Mouse (Mus musculus) activated CD4-positive, CD25-positive, alpha-beta regulatory T cell, adult 4 months (primary cell): ENCODE data around the gene 9530053A07Rik. TPM values are rescaled to one million over a fixed set of nuclear protein-coding genes. Genes with fewer than 3 reads are reported as not detected.

ENCODE experiments used
- ATAC-seq: one replicate; pipeline ENCODE4 v1.8.0; 2017
- polyA plus RNA-seq, 2 experiments: library from polyadenylated mRNA; unstranded; fragments of 100-300 nt; shearing (Covaris generic); gene quantifications; one replicate each; pipeline ENCODE4 v1.2.1; 2017

9530053A07Rik gene
- polyA plus RNA-seq, 2 experiments from 2014 or later, result not detected

DNA sequence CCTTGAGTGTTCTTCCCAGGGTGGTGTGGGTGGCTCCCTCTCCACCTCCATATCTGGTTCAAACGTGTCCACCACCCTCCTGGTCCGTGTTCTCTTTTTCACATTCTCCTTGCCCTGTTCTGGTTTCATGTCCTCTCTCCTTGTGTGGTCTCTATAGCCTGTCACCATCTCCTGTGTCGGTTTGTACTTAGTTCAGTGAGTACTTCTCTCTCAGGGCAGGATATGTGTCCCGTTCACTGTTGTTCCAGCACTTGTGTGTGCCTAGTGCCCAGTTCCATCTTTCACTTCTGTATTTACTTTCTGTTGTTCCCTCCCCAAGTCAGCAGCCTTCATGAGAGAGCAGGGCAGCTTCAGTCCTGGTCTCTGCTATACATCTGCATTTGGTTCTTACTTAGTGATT lies 46.1 kb downstream of the 9530053A07Rik start:
- ATAC-seq, result no peak

DNA sequence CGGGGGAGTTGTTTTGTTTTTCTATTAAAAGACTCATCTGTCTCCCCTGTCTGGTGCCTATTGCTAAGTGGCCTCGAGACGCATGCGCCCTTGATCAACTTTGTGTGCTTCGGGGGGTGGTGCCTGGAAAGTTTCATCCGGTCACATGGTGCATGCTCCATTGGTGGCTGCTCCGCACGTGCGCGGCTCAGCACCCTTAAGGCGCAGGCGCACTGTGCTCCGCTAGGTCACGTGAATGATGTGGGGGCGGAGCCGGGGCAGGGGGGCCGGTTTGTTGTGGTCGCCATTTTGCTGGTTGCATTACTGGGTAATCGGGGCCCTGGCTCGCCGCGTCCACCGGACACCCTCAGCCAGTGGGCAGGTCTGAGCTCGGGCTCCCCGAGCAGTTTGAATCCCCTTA lies 50.0 kb downstream of the 9530053A07Rik start, which contains the start of gene Dyrk1b:
Gene Dyrk1b (plus strand): TSS at position 242 of the 400 bp plus-strand sequence.
- peak; percentile 85 for ATAC-seq

DNA sequence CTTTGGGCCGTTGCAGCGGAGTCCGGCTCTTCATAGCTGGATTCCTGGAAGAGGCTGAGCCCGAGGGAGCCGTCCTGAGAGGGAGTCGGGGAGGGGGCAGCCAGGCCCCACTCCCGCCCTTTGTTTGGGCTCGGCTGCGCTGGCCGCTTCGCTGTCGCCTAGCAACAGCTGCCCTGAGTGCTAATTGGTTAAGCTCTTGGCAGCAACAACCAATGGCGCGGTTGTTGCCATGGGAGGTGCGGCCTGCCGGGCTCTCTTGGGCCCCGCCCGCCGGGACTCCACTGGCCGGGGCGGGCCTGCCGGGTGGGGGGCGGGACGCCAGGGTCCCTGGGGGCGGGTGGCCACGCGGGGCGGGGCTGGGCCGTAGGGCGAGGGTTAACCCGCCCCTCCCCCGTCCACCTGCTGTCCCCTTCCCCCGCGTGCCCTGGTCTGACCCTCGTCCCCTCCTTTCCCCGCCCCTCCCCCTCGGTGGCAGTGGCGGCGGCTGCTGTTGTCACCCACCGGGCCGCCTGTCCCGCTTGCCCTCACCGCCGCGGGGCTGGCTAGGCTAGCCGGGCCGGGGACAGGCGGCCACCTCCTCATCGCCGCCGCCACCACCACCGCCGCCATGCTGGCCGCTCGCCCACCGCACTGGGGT lies 50.6 kb downstream of the 9530053A07Rik start:
- peak; percentile 92 for ATAC-seq

DNA sequence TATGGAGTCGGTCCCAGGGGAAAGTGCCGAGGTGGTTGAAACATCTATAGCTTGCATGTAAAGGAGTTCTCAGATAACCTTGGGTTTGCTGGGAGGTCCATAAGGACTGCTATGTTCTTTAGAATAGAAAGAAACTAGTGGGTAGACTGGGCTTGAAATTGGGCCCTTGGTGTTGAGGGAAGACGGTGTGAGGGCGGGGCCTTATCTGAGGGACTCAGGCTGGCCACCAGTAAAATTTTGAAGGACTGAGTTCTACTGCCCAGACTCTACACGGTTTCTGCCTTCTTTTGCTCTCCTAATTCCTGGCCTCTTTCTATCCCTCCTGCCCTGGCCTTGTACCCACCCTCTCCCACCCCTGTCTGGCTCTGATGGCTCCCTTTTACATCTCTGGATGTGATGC lies 51.6 kb downstream of the 9530053A07Rik start:
- ATAC-seq, result no peak

DNA sequence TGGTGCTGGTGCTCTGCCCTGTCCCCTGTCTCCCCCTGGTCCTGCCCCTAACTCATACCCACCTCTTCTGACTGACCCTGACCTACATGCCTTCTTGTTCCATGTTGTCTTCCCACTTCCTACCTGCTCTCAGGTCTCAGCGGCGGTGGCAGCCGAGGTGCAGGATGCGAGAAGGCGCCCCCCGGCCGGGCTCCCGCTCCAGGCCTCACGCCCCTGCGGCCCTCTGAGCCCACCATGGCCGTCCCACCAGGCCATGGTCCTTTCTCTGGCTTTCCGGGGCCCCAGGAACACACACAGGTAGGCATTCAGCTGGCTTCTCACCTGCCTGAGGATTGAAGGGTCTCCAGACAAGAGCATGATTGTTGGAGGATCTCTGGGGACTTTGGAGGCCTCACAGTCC lies 52.1 kb downstream of the 9530053A07Rik start:
- no peak for ATAC-seq

DNA sequence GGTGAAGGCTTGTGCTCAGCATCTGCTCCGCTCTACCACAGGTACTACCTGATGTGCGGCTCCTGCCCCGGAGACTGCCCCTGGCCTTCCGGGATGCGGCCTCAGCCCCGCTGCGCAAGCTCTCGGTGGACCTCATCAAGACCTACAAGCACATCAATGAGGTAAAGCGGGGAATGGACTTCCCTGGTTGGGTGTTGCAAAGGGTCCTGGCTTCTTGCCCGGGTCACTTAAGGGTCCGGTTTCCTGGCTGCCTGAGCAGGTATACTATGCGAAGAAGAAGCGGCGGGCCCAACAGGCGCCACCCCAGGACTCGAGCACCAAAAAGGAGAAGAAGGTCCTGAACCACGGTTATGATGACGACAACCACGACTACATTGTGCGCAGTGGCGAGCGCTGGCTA lies 53.1 kb downstream of the 9530053A07Rik start:
- no peak for ATAC-seq

DNA sequence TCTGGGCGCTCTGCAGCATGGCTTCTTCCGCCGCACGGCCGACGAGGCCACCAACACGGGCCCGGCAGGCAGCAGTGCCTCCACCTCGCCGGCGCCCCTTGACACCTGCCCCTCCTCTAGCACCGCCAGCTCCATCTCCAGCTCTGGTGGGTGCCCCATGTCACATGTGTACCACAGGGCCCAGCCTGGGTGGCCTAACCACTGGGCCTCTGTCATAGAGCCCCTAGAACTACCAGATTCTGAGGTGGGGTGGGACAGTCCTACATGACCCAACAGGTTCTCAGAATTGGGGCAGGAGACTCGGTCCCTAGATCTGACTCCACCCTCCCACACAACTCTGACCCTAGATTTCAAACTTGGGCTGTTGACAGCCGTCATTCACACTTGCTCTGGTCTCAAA lies 56.6 kb downstream of the 9530053A07Rik start:
- no peak for ATAC-seq

DNA sequence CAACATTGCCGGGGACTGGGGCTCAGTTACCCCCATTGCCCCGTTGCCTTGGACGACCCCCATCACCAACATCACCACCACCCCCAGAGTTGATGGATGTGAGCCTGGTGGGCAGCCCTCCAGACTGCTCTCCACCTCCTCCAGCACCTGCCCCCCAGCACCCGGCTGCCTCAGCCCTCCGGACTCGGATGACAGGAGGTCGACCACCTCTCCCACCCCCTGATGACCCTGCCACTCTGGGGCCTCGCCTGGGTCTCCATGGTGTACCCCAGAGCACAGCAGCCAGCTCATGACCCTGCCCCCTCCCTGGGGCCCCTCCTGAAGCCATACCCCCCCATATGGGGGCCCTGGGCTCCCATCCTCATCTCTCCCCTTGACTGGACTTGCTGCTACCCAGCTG lies 57.4 kb downstream of the 9530053A07Rik start:
- ATAC-seq, result no peak

DNA sequence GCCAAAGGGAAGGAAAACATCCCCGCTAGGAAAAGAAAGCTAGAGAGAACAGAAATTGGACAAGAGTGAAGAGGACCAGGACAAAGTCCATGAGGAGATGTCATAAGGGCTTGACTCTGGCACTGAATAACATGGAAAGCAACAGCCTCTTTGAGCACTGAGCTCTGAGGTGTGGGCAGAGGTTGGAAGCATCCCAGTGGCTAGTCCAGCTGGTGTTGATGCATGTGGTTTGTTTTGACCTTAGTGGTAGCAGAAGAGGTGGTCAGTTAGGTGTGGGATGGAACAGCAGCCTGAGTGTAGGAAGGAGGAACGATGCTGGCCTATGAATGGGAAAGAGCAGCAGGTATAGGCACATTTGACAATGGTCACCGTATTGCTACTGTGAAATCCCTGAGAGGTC lies 62.2 kb downstream of the 9530053A07Rik start:
- no peak for ATAC-seq

DNA sequence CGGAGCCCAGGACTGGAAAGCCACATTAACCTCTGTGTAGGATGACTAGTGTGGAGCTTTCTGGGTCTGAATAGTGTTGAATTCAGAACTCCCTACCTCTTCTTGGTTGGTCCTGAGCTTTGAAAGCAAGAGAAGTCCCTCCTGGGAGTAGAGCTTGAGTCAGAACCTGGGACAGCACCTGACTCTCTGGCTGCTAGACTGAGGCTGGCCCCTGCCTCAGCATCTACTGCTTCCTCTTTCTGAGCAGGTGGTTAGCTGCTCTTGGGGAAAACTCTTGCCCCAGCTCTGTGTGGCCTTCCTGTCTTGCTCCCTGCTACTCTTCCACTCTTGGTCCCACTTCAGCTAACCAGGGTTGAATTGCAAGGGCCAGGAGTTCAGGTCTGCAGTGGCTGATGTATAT lies 62.6 kb downstream of the 9530053A07Rik start:
- ATAC-seq, result no peak

DNA sequence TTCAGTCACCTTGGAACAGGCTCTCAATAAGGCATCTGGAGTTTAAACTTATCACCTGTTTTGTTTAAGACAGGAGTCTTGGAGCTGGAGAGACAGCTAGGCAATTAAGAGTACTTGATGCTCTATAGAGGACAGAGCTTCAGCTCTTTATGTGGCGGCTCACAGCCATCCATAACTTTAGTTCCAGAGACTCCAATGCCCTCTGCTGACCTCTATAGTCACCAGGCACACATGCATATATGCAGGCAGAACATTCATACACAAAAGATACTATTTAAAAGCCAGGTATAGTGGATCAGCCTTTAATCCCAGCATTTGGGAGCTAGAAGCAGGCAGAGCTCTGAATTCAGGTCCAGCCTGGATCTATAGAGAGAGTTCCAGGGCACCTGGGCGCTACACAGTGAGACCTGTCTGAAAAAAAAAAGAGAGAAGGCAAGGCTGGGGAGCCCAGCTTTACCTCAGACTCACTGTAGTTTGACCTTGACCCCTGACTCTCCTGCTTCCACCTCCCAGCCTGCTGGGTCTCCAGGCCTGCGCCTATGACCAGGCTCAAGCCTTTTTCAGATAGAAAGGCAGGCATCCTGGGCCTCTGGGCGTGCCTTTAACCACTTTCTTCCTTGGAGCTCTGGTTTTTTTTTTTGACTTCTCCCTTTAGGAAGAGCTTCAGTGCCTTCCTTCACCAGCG lies 66.3 kb downstream of the 9530053A07Rik start:
- no peak for ATAC-seq

DNA sequence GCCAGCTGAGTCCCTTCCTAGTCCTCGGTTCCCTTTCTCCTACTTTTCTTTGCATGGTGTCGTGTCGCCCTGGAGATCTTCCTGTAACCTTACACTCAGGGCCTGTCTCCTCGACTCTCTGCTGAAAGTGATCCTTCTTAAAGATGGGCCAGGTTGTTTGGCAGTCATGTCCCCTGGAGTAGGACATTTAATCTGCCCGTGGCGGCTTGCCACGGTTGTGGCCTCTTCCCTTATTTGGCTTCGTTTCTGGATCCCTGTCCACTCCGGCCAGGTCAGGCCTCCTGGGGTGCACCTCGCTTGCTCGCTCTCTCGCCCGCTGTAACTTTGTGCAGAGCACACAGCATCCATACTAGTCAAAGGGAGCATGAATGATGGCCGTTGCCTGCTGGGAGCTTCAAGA lies 67.3 kb downstream of the 9530053A07Rik start:
- no peak for ATAC-seq

DNA sequence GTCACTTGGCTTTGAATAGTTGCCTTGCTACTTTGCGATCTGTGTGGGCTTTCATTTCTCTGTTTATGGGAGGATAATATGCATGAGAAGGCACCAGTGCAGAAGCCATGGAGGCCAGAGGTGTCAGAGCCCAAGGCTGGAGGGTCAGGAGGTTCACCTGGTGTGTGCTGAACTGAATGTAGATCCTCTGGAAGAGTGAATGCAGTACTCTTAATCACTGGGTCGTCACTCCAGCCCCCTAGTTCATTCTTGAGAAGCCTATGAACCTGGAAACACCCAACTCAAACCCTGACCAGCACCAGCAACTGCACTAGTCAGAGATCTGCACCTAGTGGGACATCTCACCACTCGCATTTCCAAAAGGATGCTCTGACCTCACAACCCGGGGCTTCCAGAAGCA lies 69.8 kb downstream of the 9530053A07Rik start:
- ATAC-seq, result no peak

DNA sequence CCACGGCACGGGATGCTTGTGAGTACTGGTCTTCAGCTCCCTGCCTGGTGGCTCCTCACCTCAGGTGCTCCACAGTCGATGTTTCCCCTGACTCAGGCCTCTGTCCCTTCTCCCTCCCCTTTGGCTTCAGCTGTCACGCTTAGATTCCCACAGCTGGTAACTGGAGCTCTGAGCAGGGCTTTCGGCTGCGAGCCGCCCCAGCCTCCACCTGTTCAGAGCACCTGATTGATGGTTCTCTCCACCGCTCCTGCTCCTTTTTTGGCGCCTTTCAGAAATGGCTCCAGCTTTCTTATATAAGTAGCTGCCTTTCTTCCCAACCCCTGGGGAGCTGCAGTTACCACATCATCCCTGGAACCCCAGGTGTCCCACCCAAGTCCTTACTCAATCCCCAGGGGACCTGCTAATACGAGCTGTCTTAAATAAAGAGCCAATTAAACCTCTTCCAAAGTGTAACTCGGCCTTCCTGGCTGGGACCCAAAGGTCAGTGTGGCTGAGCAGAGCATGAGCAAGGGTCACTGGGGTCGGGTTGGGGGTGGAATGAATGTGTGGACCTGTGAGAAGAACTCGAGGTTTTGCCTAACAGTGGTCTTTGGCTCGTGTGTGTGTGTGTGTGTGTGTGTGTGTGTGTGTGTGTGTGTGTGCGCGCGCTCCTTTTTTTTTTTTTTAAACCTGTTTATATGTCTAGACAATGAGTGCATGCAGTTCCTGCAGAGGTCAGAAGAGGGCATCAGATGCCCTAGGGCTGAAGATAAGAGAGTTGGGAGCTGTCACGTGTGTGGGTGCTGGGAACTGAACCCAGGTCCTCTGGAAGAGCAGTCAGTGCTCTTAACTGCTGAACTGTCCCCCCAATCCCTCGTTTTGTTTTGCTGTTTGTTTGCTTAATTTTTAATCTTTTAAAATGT lies 74.2 kb downstream of the 9530053A07Rik start:
- ATAC-seq, result no peak

DNA sequence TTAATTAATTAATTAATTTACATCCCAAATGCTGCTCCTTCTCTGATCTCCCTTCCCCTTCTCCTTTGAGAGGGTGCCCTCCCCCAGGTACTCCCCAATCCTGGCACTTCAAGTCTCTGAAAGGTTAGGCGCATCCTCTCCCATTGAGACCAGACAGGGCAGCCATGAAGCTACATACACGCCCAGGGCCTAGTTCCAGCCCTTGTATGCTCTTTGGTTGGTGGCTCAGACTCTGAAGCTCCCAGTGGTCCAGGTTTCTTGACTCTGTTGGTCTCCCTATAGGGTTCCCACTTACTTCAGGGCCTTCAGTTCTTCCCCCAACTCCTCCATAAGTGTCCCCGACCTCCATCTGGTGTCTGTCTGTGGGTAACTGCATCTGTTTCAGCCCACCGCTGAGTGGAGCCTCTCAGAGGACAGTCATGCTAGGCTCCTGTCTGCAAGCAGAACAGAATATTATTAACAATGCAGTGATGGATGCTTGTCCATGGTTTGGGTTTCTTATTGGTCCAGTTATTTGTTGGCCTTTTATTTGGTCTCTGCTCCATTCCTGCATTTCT lies 76.9 kb downstream of the 9530053A07Rik start:
- no peak for ATAC-seq

DNA sequence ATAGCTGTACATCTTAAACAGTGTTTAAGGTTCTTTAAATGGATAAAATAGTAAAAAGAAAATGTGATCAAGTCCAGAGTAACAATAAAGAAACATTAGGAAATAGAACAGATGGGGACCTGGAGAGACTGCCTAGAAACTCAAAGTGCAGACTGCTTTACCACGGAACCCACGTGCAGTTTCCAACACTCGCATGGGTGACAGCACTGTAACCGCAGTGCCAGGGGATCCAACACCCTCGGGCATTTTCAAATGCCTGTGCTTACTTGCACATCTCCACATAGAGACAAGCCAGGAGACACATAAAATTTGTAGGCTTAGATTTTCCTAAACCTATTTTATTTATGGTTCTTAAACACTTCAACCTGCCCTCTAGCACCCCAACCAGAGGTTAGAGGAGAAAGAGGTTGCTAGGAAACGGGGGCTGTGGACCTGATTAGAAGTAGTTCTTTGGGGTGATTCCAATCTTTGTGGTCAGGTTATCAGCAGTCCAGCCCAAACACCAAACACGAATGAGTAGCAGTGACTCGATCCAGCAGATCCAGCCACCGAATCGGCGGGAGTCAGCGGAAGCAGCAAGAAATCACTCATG lies 79.2 kb downstream of the 9530053A07Rik start:
- ATAC-seq, result peak; percentile 53

DNA sequence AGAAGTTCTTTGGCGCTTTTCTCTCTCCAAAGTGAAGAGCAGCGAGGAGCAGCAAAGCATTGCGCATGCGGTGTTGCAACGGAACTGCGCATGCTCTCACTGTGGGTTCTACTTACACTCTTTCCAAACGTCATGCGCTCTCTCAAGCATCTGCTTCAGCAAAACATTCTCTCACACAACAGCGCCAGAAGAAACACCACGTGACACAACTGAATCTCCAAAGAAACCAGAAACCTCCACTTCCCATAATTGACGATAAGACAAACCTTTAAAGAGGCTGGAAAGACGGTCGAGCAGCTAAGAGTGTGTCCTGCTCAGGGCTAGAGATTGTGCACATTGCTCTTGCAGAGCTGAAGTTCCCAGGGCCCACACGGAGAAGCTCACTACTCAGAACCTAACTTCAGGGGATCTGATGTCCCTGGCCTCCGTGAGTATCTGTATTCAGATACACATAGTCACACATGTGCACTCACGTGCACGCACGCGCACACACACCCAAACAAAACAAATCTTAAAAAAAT lies 79.8 kb downstream of the 9530053A07Rik start:
- peak; percentile 78 for ATAC-seq

DNA sequence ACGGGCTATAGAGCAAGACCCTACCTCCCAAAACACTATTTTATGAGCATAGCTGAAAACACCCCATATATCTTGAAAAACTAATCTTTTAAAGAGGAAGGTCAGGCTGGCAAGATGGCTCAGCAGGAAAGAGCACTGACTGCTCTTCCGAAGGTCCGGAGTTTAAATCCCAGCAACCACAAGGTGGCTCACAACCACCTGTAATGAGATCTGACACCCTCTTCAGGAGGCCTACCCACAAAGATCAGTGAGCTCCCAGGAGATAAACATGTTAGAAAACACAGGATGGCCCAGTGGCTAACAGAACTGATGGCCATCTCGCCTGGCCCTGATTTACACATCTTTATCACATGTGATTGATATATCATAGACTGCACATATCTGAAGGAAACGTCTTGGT lies 81.5 kb downstream of the 9530053A07Rik start:
- no peak for ATAC-seq

DNA sequence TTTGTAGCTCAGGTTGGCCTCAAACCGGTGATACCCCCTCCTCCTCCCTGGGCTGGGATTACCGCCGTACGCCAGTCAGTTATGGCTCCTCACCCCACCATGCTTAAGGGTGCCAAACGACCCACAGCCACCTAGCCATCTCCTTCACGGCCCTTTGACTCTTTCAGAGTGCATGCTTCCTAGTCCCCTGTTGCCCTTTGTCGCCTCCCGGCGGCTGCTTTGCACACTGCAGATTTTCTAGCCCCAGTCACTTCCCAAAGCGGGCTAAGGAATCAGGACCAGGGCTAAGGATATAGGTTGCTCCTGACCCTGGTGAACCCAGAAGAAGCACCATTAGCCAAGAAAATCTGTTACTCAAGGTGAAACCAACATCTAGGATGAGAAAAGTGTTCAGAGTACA lies 84.9 kb downstream of the 9530053A07Rik start:
- ATAC-seq, result no peak
